11 mouse cellular contexts compared by ENCODE assay signal in the genomic region with DNA sequence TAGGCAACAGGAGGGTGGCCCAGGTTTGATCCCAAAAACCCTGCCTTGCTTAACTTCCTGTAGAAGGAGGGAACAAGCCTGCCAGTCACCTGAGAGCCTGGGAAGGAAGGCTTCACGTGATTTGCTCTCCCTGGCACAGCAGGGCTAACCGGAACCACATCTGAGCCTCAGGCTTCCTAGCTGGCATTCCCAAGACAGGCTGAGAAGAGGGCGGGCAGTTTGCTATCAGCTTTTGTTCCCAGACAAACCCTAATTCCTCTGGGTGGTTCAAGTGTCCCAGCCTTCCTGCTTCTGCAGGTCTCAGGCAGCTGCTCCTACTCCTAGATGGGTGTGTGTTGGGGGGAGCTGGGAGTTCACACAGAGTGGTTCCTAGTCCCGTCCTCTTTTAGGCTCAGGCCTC. TPM values are rescaled to one million over a fixed set of nuclear protein-coding genes. Genes with fewer than 3 reads are reported as not detected.
DNase-seq lines count a peak whose midpoint lies in the region; ATAC-seq and TF ChIP-seq lines count a peak whose summit lies in the region.
"Had no signal": no experiment of that assay in that cellular context is flagged by ENCODE, and none has a peak within 500 bp of the region (broad histone marks: within the 10 kb centered on the region; RNA-seq: fewer than 3 reads in every experiment).

No protein-coding gene starts in this region.

- H3K9ac ChIP-seq in forebrain, embryonic 12.5 days, result peak overlapping the region; percentile 17; the same call in 1 of the 2 replicates
- no peak overlapping the region for H3K9ac ChIP-seq in forebrain, embryonic 11.5 days (ENCODE audit: low read length)
- H3K9ac ChIP-seq in limb, embryonic 14.5 days (ENCODE audit: low read depth, low read length, severe bottlenecking), result no peak overlapping the region
- H3K9ac ChIP-seq in stomach, embryonic 16.5 days (ENCODE audit: low read length), result peak overlapping the region; percentile 44

- H3K9me3 ChIP-seq in forebrain, embryonic 12.5 days, result no peaks in the 10 kb centered on the region
- no peaks in the 10 kb centered on the region for H3K9me3 ChIP-seq in forebrain, embryonic 11.5 days (ENCODE audit: control insufficient read depth, low read length)
- no peaks in the 10 kb centered on the region for H3K9me3 ChIP-seq in limb, embryonic 14.5 days (ENCODE audit: control insufficient read depth, low read length)
- no peaks in the 10 kb centered on the region for H3K9me3 ChIP-seq in stomach, embryonic 16.5 days (replicated peaks; ENCODE audit: control insufficient read depth, low read length)

- no peak overlapping the region for H3K4me2 ChIP-seq in forebrain, embryonic 12.5 days
- no peak overlapping the region for H3K4me2 ChIP-seq in forebrain, embryonic 11.5 days (ENCODE audit: low read depth, low read length, severe bottlenecking)
- no peak overlapping the region for H3K4me2 ChIP-seq in limb, embryonic 14.5 days (replicated peaks; ENCODE audit: low read depth, low read length, severe bottlenecking)
- H3K4me2 ChIP-seq in stomach, embryonic 16.5 days (ENCODE audit: low read depth, low read length), result no peak overlapping the region

- peak overlapping the region; percentile 36; the same call in 1 of the 2 replicates for H3K27ac ChIP-seq in forebrain, embryonic 12.5 days
- no peak overlapping the region for H3K27ac ChIP-seq in forebrain, embryonic 11.5 days (ENCODE audit: low read depth, low read length)
- 0 out of 2 replicates have a peak overlapping the region, but pooled peaks have one; percentile 26 for H3K27ac ChIP-seq in limb, embryonic 14.5 days (replicated peaks; ENCODE audit: low read depth, low read length)
- H3K27ac ChIP-seq in stomach, embryonic 16.5 days (ENCODE audit: low read length), result peak overlapping the region; percentile 46; the same call in 1 of the 2 replicates
- H3K27ac ChIP-seq: heart, adult 2 months had no signal

- no peak overlapping the region for H3K4me3 ChIP-seq in forebrain, embryonic 12.5 days (replicated peaks)
- no peak overlapping the region for H3K4me3 ChIP-seq in forebrain, embryonic 11.5 days (ENCODE audit: low read depth, low read length)
- no peak overlapping the region for H3K4me3 ChIP-seq in limb, embryonic 14.5 days (replicated peaks; ENCODE audit: low read length)
- H3K4me3 ChIP-seq in stomach, embryonic 16.5 days (replicated peaks; ENCODE audit: low read length), result no peak overlapping the region
- H3K4me3 ChIP-seq: heart, adult 2 months had no signal

- no peaks in the 10 kb centered on the region for H3K36me3 ChIP-seq in forebrain, embryonic 12.5 days (replicated peaks)
- H3K36me3 ChIP-seq in forebrain, embryonic 11.5 days (ENCODE audit: control insufficient read depth, insufficient read depth, low read length), result no peaks in the 10 kb centered on the region
- peaks cover 19% of the 10 kb centered on the region for H3K36me3 ChIP-seq in limb, embryonic 14.5 days (ENCODE audit: control insufficient read depth, insufficient read depth, low read length)
- H3K36me3 ChIP-seq in stomach, embryonic 16.5 days (ENCODE audit: control insufficient read depth, insufficient read depth, low read length), result no peaks in the 10 kb centered on the region

- no peaks in the 10 kb centered on the region for H3K27me3 ChIP-seq in forebrain, embryonic 12.5 days
- H3K27me3 ChIP-seq in forebrain, embryonic 11.5 days (ENCODE audit: control insufficient read depth, insufficient read depth, low read length), result no peaks in the 10 kb centered on the region
- H3K27me3 ChIP-seq in limb, embryonic 14.5 days (ENCODE audit: control insufficient read depth, insufficient read depth, low read length), result no peaks in the 10 kb centered on the region
- no peaks in the 10 kb centered on the region for H3K27me3 ChIP-seq in stomach, embryonic 16.5 days (ENCODE audit: control insufficient read depth, insufficient read depth, low read length)

- 37% methylated on average over 4 of the region's 4 CpGs for WGBS in forebrain, embryonic 12.5 days
- WGBS in forebrain, embryonic 11.5 days, result 40% methylated on average over 4 of the region's 4 CpGs
- 60% methylated on average over 4 of the region's 4 CpGs for WGBS in limb, embryonic 14.5 days
- WGBS in stomach, embryonic 16.5 days, result 62% methylated on average over 4 of the region's 4 CpGs

- ATAC-seq in forebrain, embryonic 12.5 days (ENCODE audit: low FRiP score), result no peak
- ATAC-seq in forebrain, embryonic 11.5 days (replicated peaks; ENCODE audit: low FRiP score), result no peak
- 0 out of 2 replicates have a peak, but pooled peaks have one; percentile 34 for ATAC-seq in limb, embryonic 14.5 days (ENCODE audit: low FRiP score, low read depth)
- peak; percentile 33; the same call in 1 of the 2 replicates for ATAC-seq in stomach, embryonic 16.5 days (ENCODE audit: insufficient read depth, low FRiP score)

- no peak for DNase-seq in forebrain, embryonic 11.5 days (ENCODE audit: low spot score)
- peak; percentile 20 for DNase-seq in retina, postnatal 1 day
- DNase-seq in retina, embryonic 14.5 days (ENCODE audit: low spot score), result no peak
- DNase-seq in limb, embryonic 14.5 days (ENCODE audit: low spot score), result peak; percentile 22
- no peak for DNase-seq in left cerebral cortex, adult 8-10 months (ENCODE audit: low spot score in 2 of 2)
- no peak for DNase-seq in layer of hippocampus, adult 18-20 months (ENCODE audit: low spot score in 2 of 2)
- DNase-seq: adrenal gland, adult 8-10 months; heart, adult 2 months had no signal

- TF ChIP-seq POLR2A in limb, embryonic 14.5 days (IDR thresholded peaks at IDR 0.05; ENCODE audit: borderline replicate concordance, extremely low read depth, insufficient read depth, insufficient read length), result no peak

- H3K4me1 ChIP-seq in forebrain, embryonic 12.5 days, result peaks cover 48% of the 10 kb centered on the region
- H3K4me1 ChIP-seq in forebrain, embryonic 11.5 days (replicated peaks; ENCODE audit: control insufficient read depth, insufficient read depth, low read length), result peaks cover 15% of the 10 kb centered on the region
- H3K4me1 ChIP-seq in limb, embryonic 14.5 days (ENCODE audit: control insufficient read depth, insufficient read depth, low read length), result peaks cover 9% of the 10 kb centered on the region; the same call in 1 of the 2 replicates
- peaks cover 21% of the 10 kb centered on the region for H3K4me1 ChIP-seq in stomach, embryonic 16.5 days (ENCODE audit: control insufficient read depth, insufficient read depth, low read length)

RNA-seq across cellular contexts. Expression of gene Dpm2, which starts 15.2 kb away (rescaled TPM):
- polyA plus RNA-seq in forebrain, embryonic 12.5 days (2016; fragmentation: Nextera tagmentation; extraction: Ambion mirVana), result 106 and 110 TPM in 2 replicates
- 98.9 and 102 TPM in 2 replicates for polyA plus RNA-seq in forebrain, embryonic 11.5 days (2014; fragmentation: Nextera tagmentation; extraction: Ambion mirVana)
- 146 and 178 TPM in 2 replicates for polyA plus RNA-seq in limb, embryonic 14.5 days (2012; rRNA removed)
- 122 TPM in 2 replicates for polyA plus RNA-seq in limb, embryonic 14.5 days (2014; fragmentation: Nextera tagmentation; extraction: Ambion mirVana)
- polyA plus RNA-seq in stomach, embryonic 16.5 days (2015; fragmentation: Nextera tagmentation; extraction: Ambion mirVana), result 104 and 106 TPM in 2 replicates
- 10 to 100 TPM; 71.2 to 78.7 (median 72.8) TPM for total RNA-seq in left cerebral cortex, adult 8-10 months (2022)
- total RNA-seq in layer of hippocampus, adult 18-20 months (2021), result 10 to 100 TPM; 78.9 to 81.8 TPM

RNA-seq across cellular contexts. Expression of gene Pip5kl1, which starts 19.1 kb away (rescaled TPM):
- polyA plus RNA-seq in forebrain, embryonic 12.5 days (2016; fragmentation: Nextera tagmentation; extraction: Ambion mirVana), result 2.6 and 3.1 TPM in 2 replicates
- polyA plus RNA-seq in forebrain, embryonic 11.5 days (2014; fragmentation: Nextera tagmentation; extraction: Ambion mirVana), result 1.8 and 2.3 TPM in 2 replicates
- polyA plus RNA-seq in limb, embryonic 14.5 days (2012; rRNA removed), result 1.9 and 3.1 TPM in 2 replicates
- polyA plus RNA-seq in limb, embryonic 14.5 days (2014; fragmentation: Nextera tagmentation; extraction: Ambion mirVana), result 0.43 and 1.3 TPM in 2 replicates
- 0.56 and 0.67 TPM in 2 replicates for polyA plus RNA-seq in stomach, embryonic 16.5 days (2015; fragmentation: Nextera tagmentation; extraction: Ambion mirVana)
- total RNA-seq in left cerebral cortex, adult 8-10 months (2022), result 10 to 100 TPM in 2 of 4 experiments, 1 to 10 TPM in 2; 9.3 to 11.0 (median 10.0) TPM
- total RNA-seq in layer of hippocampus, adult 18-20 months (2021), result 1 to 10 TPM; 3.3 to 3.5 TPM
- total RNA-seq: heart, adult 2 months had no signal

RNA-seq across cellular contexts. Expression of gene 9430097D07Rik, which starts 20.0 kb away (rescaled TPM):
- polyA plus RNA-seq in forebrain, embryonic 12.5 days (2016; fragmentation: Nextera tagmentation; extraction: Ambion mirVana), result 0.19 TPM in 1 of 2 replicates, not detected in the other
- polyA plus RNA-seq in forebrain, embryonic 11.5 days (2014; fragmentation: Nextera tagmentation; extraction: Ambion mirVana), result 0.35 TPM in 1 of 2 replicates, not detected in the other
- polyA plus RNA-seq in limb, embryonic 14.5 days (2012; rRNA removed), result 0.09 TPM in 1 of 2 replicates, not detected in the other
- polyA plus RNA-seq in limb, embryonic 14.5 days (2014; fragmentation: Nextera tagmentation; extraction: Ambion mirVana), result 0.17 TPM in 1 of 2 replicates, not detected in the other
- 0.10 and 0.15 TPM in 2 replicates for polyA plus RNA-seq in stomach, embryonic 16.5 days (2015; fragmentation: Nextera tagmentation; extraction: Ambion mirVana)
- total RNA-seq in left cerebral cortex, adult 8-10 months (2022), result 1 to 10 TPM in 2 of 4 experiments, under 1 TPM in 2; 0.84 to 2.4 (median 1.1) TPM
- under 1 TPM; 0.20 to 0.43 TPM for total RNA-seq in layer of hippocampus, adult 18-20 months (2021)
- total RNA-seq: adrenal gland, adult 8-10 months; heart, adult 2 months; neutrophil, adult 5-6 weeks had no signal
- polyA plus RNA-seq: heart, adult 2 months had no signal

RNA-seq across cellular contexts. Expression of gene Fam102a, which starts 20.4 kb away (rescaled TPM):
- 8.7 and 9.6 TPM in 2 replicates for polyA plus RNA-seq in forebrain, embryonic 12.5 days (2016; fragmentation: Nextera tagmentation; extraction: Ambion mirVana)
- 10.4 and 10.6 TPM in 2 replicates for polyA plus RNA-seq in forebrain, embryonic 11.5 days (2014; fragmentation: Nextera tagmentation; extraction: Ambion mirVana)
- 15.3 and 22.8 TPM in 2 replicates for polyA plus RNA-seq in limb, embryonic 14.5 days (2012; rRNA removed)
- 17.2 TPM in 2 replicates for polyA plus RNA-seq in limb, embryonic 14.5 days (2014; fragmentation: Nextera tagmentation; extraction: Ambion mirVana)
- polyA plus RNA-seq in stomach, embryonic 16.5 days (2015; fragmentation: Nextera tagmentation; extraction: Ambion mirVana), result 11.4 and 12.8 TPM in 2 replicates
- 10 to 100 TPM; 69.0 to 78.6 (median 70.5) TPM for total RNA-seq in left cerebral cortex, adult 8-10 months (2022)
- total RNA-seq in layer of hippocampus, adult 18-20 months (2021), result 10 to 100 TPM; 76.0 to 77.2 TPM

RNA-seq across cellular contexts. Expression of gene St6galnac4, which starts 31.4 kb away (rescaled TPM):
- polyA plus RNA-seq in forebrain, embryonic 12.5 days (2016; fragmentation: Nextera tagmentation; extraction: Ambion mirVana), result 15.1 and 17.0 TPM in 2 replicates
- polyA plus RNA-seq in forebrain, embryonic 11.5 days (2014; fragmentation: Nextera tagmentation; extraction: Ambion mirVana), result 15.4 and 16.7 TPM in 2 replicates
- 31.8 and 44.9 TPM in 2 replicates for polyA plus RNA-seq in limb, embryonic 14.5 days (2012; rRNA removed)
- 33.3 and 33.9 TPM in 2 replicates for polyA plus RNA-seq in limb, embryonic 14.5 days (2014; fragmentation: Nextera tagmentation; extraction: Ambion mirVana)
- 19.8 and 22.9 TPM in 2 replicates for polyA plus RNA-seq in stomach, embryonic 16.5 days (2015; fragmentation: Nextera tagmentation; extraction: Ambion mirVana)
- total RNA-seq in left cerebral cortex, adult 8-10 months (2022), result 10 to 100 TPM; 33.9 to 36.5 (median 34.8) TPM
- 10 to 100 TPM; 40.4 to 44.8 TPM for total RNA-seq in layer of hippocampus, adult 18-20 months (2021)

Comparison
In these comparisons a context has a peak if more than half of its experiments do, and no peak if none do; other contexts are left out.
1. H3K9ac ChIP-seq: peak in forebrain, embryonic 12.5 days (single experiment) and stomach, embryonic 16.5 days (single experiment); none in forebrain, embryonic 11.5 days (single experiment) and limb, embryonic 14.5 days (single experiment).
2. DNase-seq: peak in retina, postnatal 1 day (single experiment) and limb, embryonic 14.5 days (single experiment); none in forebrain, embryonic 11.5 days (single experiment), retina, embryonic 14.5 days (single experiment), left cerebral cortex, adult 8-10 months (0 of 2) and layer of hippocampus, adult 18-20 months (0 of 2).
3. ATAC-seq: peak in limb, embryonic 14.5 days (single experiment) and stomach, embryonic 16.5 days (single experiment); none in forebrain, embryonic 12.5 days (single experiment) and forebrain, embryonic 11.5 days (single experiment).